In the genomic region with DNA sequence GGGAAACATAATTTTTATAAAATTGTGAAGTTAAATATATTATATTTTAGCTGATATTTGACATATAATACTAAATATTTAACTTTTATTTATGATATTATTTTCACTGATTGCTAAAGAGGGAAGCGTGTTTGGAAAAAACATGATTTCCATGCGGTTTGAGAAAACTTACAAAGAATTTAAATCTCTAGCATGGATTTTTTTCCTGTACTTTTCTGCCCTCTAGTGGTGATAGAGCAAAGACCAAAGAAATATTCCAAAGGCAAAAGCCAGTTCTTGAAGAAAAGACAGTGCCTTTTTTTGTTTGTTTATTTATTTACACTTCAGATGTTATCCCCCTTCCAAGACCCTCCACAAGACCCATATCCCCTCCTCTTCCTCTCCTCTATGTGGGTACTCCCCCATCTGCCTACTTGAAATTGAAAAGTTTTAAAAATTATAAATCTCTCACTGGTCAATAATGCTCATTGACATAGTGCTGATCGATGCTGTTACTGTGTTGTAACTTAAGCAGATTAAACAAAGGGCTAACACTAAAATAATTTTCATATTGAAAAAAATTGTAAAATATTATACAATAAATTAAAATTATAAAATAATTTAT, we compare ENCODE assay signal across 10 mouse cellular contexts.
DNase-seq lines count a peak whose midpoint lies in the region; ATAC-seq and TF ChIP-seq lines count a peak whose summit lies in the region.
"Had no signal": no experiment of that assay in that cellular context is flagged by ENCODE, and none has a peak within 500 bp of the region (broad histone marks: within the 10 kb centered on the region; RNA-seq: fewer than 3 reads in every experiment).

No protein-coding gene starts in this region.

- H3K36me3 ChIP-seq in liver, postnatal 0 days (replicated peaks; ENCODE audit: insufficient read depth, low read length), result no peaks in the 10 kb centered on the region
- no peaks in the 10 kb centered on the region for H3K36me3 ChIP-seq in liver, embryonic 11.5 days (ENCODE audit: control insufficient read depth, insufficient read depth, low read length)
- H3K36me3 ChIP-seq in midbrain, postnatal 0 days (ENCODE audit: insufficient read depth, low read length), result no peaks in the 10 kb centered on the region
- H3K36me3 ChIP-seq: embryonic facial prominence, embryonic 15.5 days had no signal

- no peak for ATAC-seq in liver, postnatal 0 days
- no peak for ATAC-seq in liver, embryonic 11.5 days (replicated peaks; ENCODE audit: low FRiP score)
- ATAC-seq in midbrain, postnatal 0 days (ENCODE audit: low FRiP score), result no peak

- WGBS in liver, postnatal 0 days (ENCODE audit: insufficient replicate concordance), result 41% methylated on average over 3 of the region's 3 CpGs
- WGBS in liver, embryonic 11.5 days, result 49% methylated on average over 3 of the region's 3 CpGs
- WGBS in midbrain, postnatal 0 days, result 38% methylated on average over 3 of the region's 3 CpGs

- no peak for TF ChIP-seq EP300 in liver, postnatal 0 days (IDR thresholded peaks at IDR 0.05; ENCODE audit: low read depth)

- no peak overlapping the region for H3K4me3 ChIP-seq in liver, postnatal 0 days (ENCODE audit: low read depth, low read length)
- no peak overlapping the region for H3K4me3 ChIP-seq in liver, embryonic 11.5 days (ENCODE audit: low read depth, low read length)
- no peak overlapping the region for H3K4me3 ChIP-seq in midbrain, postnatal 0 days (ENCODE audit: low read depth, low read length)
- H3K4me3 ChIP-seq: embryonic facial prominence, embryonic 15.5 days had no signal

- H3K4me2 ChIP-seq in liver, postnatal 0 days (ENCODE audit: low read depth, low read length), result no peak overlapping the region
- no peak overlapping the region for H3K4me2 ChIP-seq in liver, embryonic 11.5 days
- no peak overlapping the region for H3K4me2 ChIP-seq in midbrain, postnatal 0 days (ENCODE audit: low read depth, low read length, poor library complexity, severe bottlenecking)
- H3K4me2 ChIP-seq: embryonic facial prominence, embryonic 15.5 days had no signal

- no peaks in the 10 kb centered on the region for H3K9me3 ChIP-seq in liver, postnatal 0 days (ENCODE audit: low read length)
- no peaks in the 10 kb centered on the region for H3K9me3 ChIP-seq in liver, embryonic 11.5 days (ENCODE audit: control insufficient read depth, low read length)
- no peaks in the 10 kb centered on the region for H3K9me3 ChIP-seq in midbrain, postnatal 0 days (ENCODE audit: low read length)
- H3K9me3 ChIP-seq: embryonic facial prominence, embryonic 15.5 days had no signal

- H3K27ac ChIP-seq in liver, postnatal 0 days (ENCODE audit: low read depth), result no peak overlapping the region
- H3K27ac ChIP-seq in liver, embryonic 11.5 days (ENCODE audit: low read depth, low read length), result no peak overlapping the region
- H3K27ac ChIP-seq in midbrain, postnatal 0 days (ENCODE audit: low read depth, low read length), result no peak overlapping the region
- H3K27ac ChIP-seq: embryonic facial prominence, embryonic 15.5 days had no signal

- peak; percentile 58 for TF ChIP-seq CTCF in liver, postnatal 0 days (IDR thresholded peaks at IDR 0.05; ENCODE audit: low read depth)
- peak; percentile 83 for TF ChIP-seq CTCF in midbrain, postnatal 0 days (IDR thresholded peaks at IDR 0.05)

- no peaks in the 10 kb centered on the region for H3K27me3 ChIP-seq in liver, postnatal 0 days (ENCODE audit: insufficient read depth, low read length)
- no peaks in the 10 kb centered on the region for H3K27me3 ChIP-seq in liver, embryonic 11.5 days (replicated peaks; ENCODE audit: control insufficient read depth, insufficient read depth, low read length)
- no peaks in the 10 kb centered on the region for H3K27me3 ChIP-seq in midbrain, postnatal 0 days (ENCODE audit: insufficient read depth, low read length)
- H3K27me3 ChIP-seq: embryonic facial prominence, embryonic 15.5 days had no signal

- no peak overlapping the region for H3K9ac ChIP-seq in liver, postnatal 0 days (replicated peaks)
- H3K9ac ChIP-seq in liver, embryonic 11.5 days (ENCODE audit: low read depth, low read length), result no peak overlapping the region
- H3K9ac ChIP-seq in midbrain, postnatal 0 days (replicated peaks; ENCODE audit: low read length, poor library complexity, severe bottlenecking), result no peak overlapping the region
- H3K9ac ChIP-seq: embryonic facial prominence, embryonic 15.5 days had no signal

- DNase-seq in liver, postnatal 0 days, result no peak
- no peak for DNase-seq in liver, embryonic 11.5 days (ENCODE audit: low spot score)
- peak; percentile 70 for DNase-seq in MN1 (ENCODE audit: low spot score)
- DNase-seq in embryo, embryonic 10.5 days (ENCODE audit: low spot score), result peak; percentile 82
- DNase-seq in midbrain, postnatal 0 days (ENCODE audit: low spot score), result peak; percentile 79
- DNase-seq in adrenal gland, postnatal 36 days, result no peak
- DNase-seq in right cerebral cortex, postnatal 14 days, result no peak
- DNase-seq in right cerebral cortex, postnatal 4 days, result no peak
- DNase-seq: kidney, postnatal 10 days had no signal

- no peaks in the 10 kb centered on the region for H3K4me1 ChIP-seq in liver, postnatal 0 days (ENCODE audit: insufficient read depth)
- no peaks in the 10 kb centered on the region for H3K4me1 ChIP-seq in liver, embryonic 11.5 days (replicated peaks; ENCODE audit: control insufficient read depth, insufficient read depth, low read length)
- no peaks in the 10 kb centered on the region for H3K4me1 ChIP-seq in midbrain, postnatal 0 days (ENCODE audit: insufficient read depth, low read length)
- H3K4me1 ChIP-seq: embryonic facial prominence, embryonic 15.5 days had no signal

Comparison
In these comparisons a context has a peak if more than half of its experiments do, and no peak if none do; other contexts are left out.
1. DNase-seq: peak in MN1 (single experiment), embryo, embryonic 10.5 days (single experiment) and midbrain, postnatal 0 days (single experiment); none in liver, postnatal 0 days (single experiment), liver, embryonic 11.5 days (single experiment), adrenal gland, postnatal 36 days (0 of 2), right cerebral cortex, postnatal 14 days (single experiment) and right cerebral cortex, postnatal 4 days (single experiment).